Mouse (Mus musculus) kidney, adult 9 months (tissue): Measurements from ENCODE around the gene Tmem211.

Experiments
- DNase-seq: peaks from one replicate; pipeline ENCODE4 v3.0.0; 2022

The Tmem211 gene

GRCm38 (mm10) chr5:113226632-113227102 lies at the start of gene Tmem211:
TSS of gene Tmem211 (plus strand) at chr5:113226909.
- peak; percentile 90 for DNase-seq

GRCm38 (mm10) chr5:113179451-113179842 lies 47.3 kb upstream of the Tmem211 start:
- no peak for DNase-seq

GRCm38 (mm10) chr5:113179843-113180682 lies 46.6 kb upstream of the Tmem211 start:
- peak; percentile 92 for DNase-seq

GRCm38 (mm10) chr5:113180755-113181154 lies 46.0 kb upstream of the Tmem211 start:
- no peak for DNase-seq

GRCm38 (mm10) chr5:113181441-113181840 lies 45.3 kb upstream of the Tmem211 start:
- no peak for DNase-seq

- DNase-seq: no peak
Observed at GRCm38 (mm10) chr5:113190558-113190957, 36.2 kb upstream of the Tmem211 start.

GRCm38 (mm10) chr5:113191901-113192300 lies 34.8 kb upstream of the Tmem211 start:
- DNase-seq: no peak

- no peak for DNase-seq
Observed at GRCm38 (mm10) chr5:113193762-113194161, 32.9 kb upstream of the Tmem211 start.

GRCm38 (mm10) chr5:113195451-113195850 lies 31.3 kb upstream of the Tmem211 start:
- DNase-seq: no peak

GRCm38 (mm10) chr5:113195907-113196306 lies 30.8 kb upstream of the Tmem211 start:
- DNase-seq: no peak

GRCm38 (mm10) chr5:113196916-113197794 lies 29.6 kb upstream of the Tmem211 start:
- no peak for DNase-seq

- DNase-seq: no peak
Observed at GRCm38 (mm10) chr5:113199126-113199771, 27.5 kb upstream of the Tmem211 start.

GRCm38 (mm10) chr5:113199772-113200134 lies 27.0 kb upstream of the Tmem211 start:
- no peak for DNase-seq

- no peak for DNase-seq
Observed at GRCm38 (mm10) chr5:113204193-113204592, 22.5 kb upstream of the Tmem211 start.

GRCm38 (mm10) chr5:113206670-113207352 lies 19.9 kb upstream of the Tmem211 start:
- DNase-seq: no peak

GRCm38 (mm10) chr5:113208048-113208447 lies 18.7 kb upstream of the Tmem211 start:
- peak; percentile 69 for DNase-seq

- DNase-seq: peak; percentile 57
Observed at GRCm38 (mm10) chr5:113208622-113209400, 17.9 kb upstream of the Tmem211 start.

GRCm38 (mm10) chr5:113209401-113209750 lies 17.3 kb upstream of the Tmem211 start:
- DNase-seq: no peak

- DNase-seq: peak; percentile 58
Observed at GRCm38 (mm10) chr5:113209898-113210297, 16.8 kb upstream of the Tmem211 start.

- DNase-seq: peak; percentile 57
Observed at GRCm38 (mm10) chr5:113210314-113210713, 16.4 kb upstream of the Tmem211 start.

- peak; percentile 66 for DNase-seq
Observed at GRCm38 (mm10) chr5:113212156-113212835, 14.4 kb upstream of the Tmem211 start.
